Mouse (Mus musculus) midbrain, embryonic 16.5 days (tissue): ENCODE results near the gene Rhog. TPM values are rescaled to one million over a fixed set of nuclear protein-coding genes. Genes with fewer than 3 reads are reported as not detected.

Source experiments
- ATAC-seq: fragments of 200-750 bp; cut with Nextera tagmentation; 2 replicates; pipeline ENCODE4 v1.8.0; 2017; ENCODE audit warnings: moderate TSS enrichment
- H3K27ac ChIP-seq: fragments of 300-500 bp; sonication (generic); 2 replicates; pipeline ENCODE4 v1.5.1; 2014; ENCODE audit warnings: mild to moderate bottlenecking, low read length, mixed read lengths
- H3K27me3 ChIP-seq: fragments of 300-500 bp; sonication (generic); 2 replicates; pipeline ENCODE4 v1.6.1; 2014; ENCODE audit warnings: low read depth, low read length, mixed read lengths; ENCODE audit not compliant: control insufficient read depth, insufficient read depth
- H3K36me3 ChIP-seq: fragments of 300-500 bp; sonication (generic); 2 replicates; pipeline ENCODE4 v1.6.1; 2014; ENCODE audit warnings: mild to moderate bottlenecking, low read length, moderate library complexity, mixed read lengths; ENCODE audit not compliant: control insufficient read depth, insufficient read depth
- H3K4me1 ChIP-seq: fragments of 300-500 bp; sonication (generic); 2 replicates; pipeline ENCODE4 v1.6.1; 2014; ENCODE audit warnings: mild to moderate bottlenecking, low read length, mixed read lengths; ENCODE audit not compliant: control insufficient read depth, insufficient read depth
- H3K4me2 ChIP-seq: fragments of 300-500 bp; sonication (generic); 2 replicates; pipeline ENCODE4 v1.6.1; 2014; ENCODE audit warnings: mild to moderate bottlenecking, low read length, mixed read lengths
- H3K4me3 ChIP-seq: fragments of 300-500 bp; sonication (generic); 2 replicates; pipeline ENCODE4 v1.5.1; 2014; ENCODE audit warnings: low read depth, mild to moderate bottlenecking, low read length, moderate library complexity, mixed read lengths
- H3K9ac ChIP-seq: fragments of 300-500 bp; sonication (generic); 2 replicates; pipeline ENCODE4 v1.6.1; 2014; ENCODE audit warnings: low read depth, low read length, mixed read lengths
- H3K9me3 ChIP-seq: fragments of 300-500 bp; sonication (generic); replicated peaks from 2 replicates; pipeline ENCODE4 v1.6.1; 2014; ENCODE audit warnings: mild to moderate bottlenecking, low read length, mixed read lengths; ENCODE audit not compliant: control insufficient read depth, poor library complexity, severe bottlenecking
- WGBS: fragments of 180-500 bp; shearing (Covaris S2); extraction: QIAGEN DNeasy Blood & Tissue Kit; methylation state at CpG from one replicate; pipeline ENCODE4 v1.1.7; 2014; 5-methylcytosine and 5-hydroxymethylcytosine counted together
- polyA plus RNA-seq: library from polyadenylated mRNA; unstranded; fragments of >200 nt; fragmentation: Nextera tagmentation; extraction: Ambion mirVana; gene quantifications from 2 replicates; pipeline ENCODE4 v1.2.1, GENCODE M21; 2015

Rhog gene
- polyA plus RNA-seq, 1 experiment from 2014 or later, result 12.8 TPM

DNA sequence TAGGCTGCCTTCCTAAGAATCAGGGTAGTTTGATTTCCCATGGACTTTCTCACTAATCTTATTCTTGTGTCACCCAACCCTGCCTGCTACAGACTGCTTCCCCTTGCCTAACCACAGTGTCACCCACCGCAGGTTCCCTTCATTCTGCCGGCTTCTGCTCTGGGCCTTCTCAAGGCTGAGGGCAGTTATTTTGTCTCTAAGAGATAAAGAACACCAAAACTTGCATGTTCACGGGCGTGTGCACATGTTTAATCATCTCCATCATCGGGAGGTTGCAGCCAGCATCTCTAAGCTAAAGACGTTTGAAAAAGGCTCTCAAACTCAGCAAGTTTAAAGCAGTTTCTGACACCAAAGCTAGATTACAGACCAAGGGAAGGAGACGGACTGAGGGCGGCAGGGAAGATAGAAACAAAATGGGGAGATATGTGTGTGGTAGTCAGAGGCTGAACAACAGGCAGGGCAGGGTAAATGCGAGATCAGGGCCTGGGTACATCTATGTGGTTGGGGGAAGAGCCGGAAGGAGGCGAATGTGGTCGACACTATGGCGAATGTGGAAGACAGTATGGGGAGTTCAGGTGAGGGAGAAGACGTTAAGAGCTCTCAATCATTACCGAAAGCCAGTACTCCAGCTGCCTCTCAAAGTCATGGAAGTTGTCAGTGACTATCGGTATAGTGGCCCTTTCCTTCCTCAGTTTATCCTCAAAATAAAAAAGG lies 7.0 kb downstream of the Rhog start:
- Histone ChIP-seq H3K4me3 (peak overlapping the region; percentile 71), H3K9me3 (no peaks in the 10 kb centered on the region), H3K4me2 (peak overlapping the region; percentile 88), H3K4me1 (peaks cover 8% of the 10 kb centered on the region), H3K27me3 (no peaks in the 10 kb centered on the region), H3K27ac (no peak overlapping the region), H3K9ac (peak overlapping the region; percentile 82; the same call in 1 of the 2 replicates), H3K36me3 (no peaks in the 10 kb centered on the region)
- 25% methylated on average over 16 of the region's 16 CpGs for WGBS
- no peak for ATAC-seq

DNA sequence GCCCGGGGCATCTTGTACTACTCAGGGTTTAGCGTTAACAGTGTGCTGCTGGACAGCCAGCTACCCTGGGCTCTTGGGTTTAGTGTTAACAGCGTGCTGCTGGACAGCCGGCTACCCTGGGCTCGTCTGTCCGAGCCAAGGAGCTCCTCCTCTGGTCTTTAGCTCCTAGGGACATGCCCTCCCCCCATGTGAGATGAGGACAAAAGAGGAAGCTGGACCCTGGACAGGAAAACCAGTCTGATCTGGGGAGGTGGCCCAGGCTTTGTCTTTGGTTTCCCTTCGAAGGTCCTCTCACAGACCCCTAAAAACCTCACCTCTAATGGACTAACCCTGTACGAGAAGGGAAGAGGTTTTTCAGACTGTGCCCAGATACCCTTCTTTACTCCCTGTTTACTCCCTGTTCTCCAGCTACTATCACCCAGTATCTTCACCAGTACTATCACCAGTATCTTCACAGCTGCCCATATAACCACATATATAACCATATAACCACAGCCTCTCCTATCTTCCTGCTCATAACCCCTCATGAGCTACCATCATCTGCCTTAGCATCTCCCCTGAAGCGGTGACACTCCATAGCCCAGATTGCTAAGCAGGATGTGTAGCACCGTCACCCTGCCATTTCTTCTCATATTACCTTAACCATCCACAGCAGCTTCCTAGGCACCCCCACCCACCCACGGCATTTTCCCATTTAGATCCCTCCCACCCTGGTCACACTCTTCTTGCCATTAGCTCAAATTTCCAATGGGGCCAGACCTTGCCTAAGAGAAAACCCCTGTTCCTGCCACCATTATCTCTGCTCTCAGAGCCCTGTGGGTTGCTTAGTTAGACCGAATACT lies 8.7 kb downstream of the Rhog start:
- Histone ChIP-seq H3K4me1 (peaks cover 8% of the 10 kb centered on the region), H3K9me3 (no peaks in the 10 kb centered on the region), H3K27me3 (no peaks in the 10 kb centered on the region), H3K4me3 (no peak overlapping the region), H3K4me2 (no peak overlapping the region), H3K9ac (no peak overlapping the region; the same call in 1 of the 2 replicates), H3K27ac (no peak overlapping the region), H3K36me3 (no peaks in the 10 kb centered on the region)
- WGBS, result 51% methylated on average over 12 of the region's 12 CpGs
- ATAC-seq, result no peak

DNA sequence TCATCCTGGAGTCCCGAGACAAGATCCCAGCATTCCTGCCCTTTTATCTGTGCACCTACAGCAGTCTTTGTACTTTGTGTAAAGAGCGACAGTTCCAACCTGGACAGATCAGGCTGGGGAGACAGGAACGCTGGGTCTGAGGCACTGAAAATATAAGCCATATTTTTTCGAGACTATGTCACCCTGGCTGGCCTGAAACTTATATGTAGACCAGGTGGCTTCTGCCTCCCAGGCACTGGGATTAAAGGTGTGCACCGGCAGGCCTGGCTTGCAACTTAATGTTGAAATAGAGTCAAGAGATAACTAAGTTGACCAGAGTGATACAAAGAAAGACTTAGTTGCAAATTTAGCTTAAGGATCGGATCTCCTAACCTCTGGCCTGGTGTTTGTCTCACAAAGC lies 9.6 kb downstream of the Rhog start:
- no peak overlapping the region for H3K4me3 ChIP-seq
- WGBS, result 59% methylated on average over 6 of the region's 6 CpGs
- no peak for ATAC-seq
- no peaks in the 10 kb centered on the region for H3K27me3 ChIP-seq
- no peak overlapping the region for H3K27ac ChIP-seq
- H3K9ac ChIP-seq, result no peak overlapping the region
- H3K4me2 ChIP-seq, result no peak overlapping the region
- H3K36me3 ChIP-seq, result no peaks in the 10 kb centered on the region
- H3K4me1 ChIP-seq, result peaks cover 7% of the 10 kb centered on the region
- H3K9me3 ChIP-seq, result no peaks in the 10 kb centered on the region

DNA sequence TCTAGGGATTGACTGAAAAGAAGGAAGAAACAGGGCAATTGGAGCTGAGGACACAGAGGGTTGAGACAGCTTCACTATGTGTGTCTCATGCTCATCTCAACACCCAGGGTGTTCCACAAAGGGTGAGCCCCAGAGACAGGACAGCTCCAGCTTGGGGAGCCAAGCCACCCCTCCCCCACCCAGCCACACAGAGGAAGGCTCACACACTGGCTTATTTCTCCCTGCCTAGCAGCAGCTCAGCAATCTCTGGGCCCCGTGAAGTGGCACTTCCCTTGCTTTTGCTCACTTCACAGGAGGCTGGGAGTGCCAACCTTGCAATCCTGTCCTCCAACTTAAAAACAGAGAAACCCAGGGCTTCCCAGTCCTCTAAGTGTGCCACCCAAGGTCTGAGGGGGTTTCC lies 10.1 kb downstream of the Rhog start:
- Histone ChIP-seq H3K9ac (no peak overlapping the region), H3K27me3 (no peaks in the 10 kb centered on the region), H3K36me3 (peaks cover 4% of the 10 kb centered on the region; the same call in 1 of the 2 replicates), H3K4me3 (no peak overlapping the region), H3K4me1 (peaks cover 4% of the 10 kb centered on the region; the same call in 1 of the 2 replicates), H3K9me3 (no peaks in the 10 kb centered on the region), H3K27ac (no peak overlapping the region), H3K4me2 (no peak overlapping the region)
- 13% methylated on average over 1 of the region's 1 CpGs for WGBS
- no peak for ATAC-seq

DNA sequence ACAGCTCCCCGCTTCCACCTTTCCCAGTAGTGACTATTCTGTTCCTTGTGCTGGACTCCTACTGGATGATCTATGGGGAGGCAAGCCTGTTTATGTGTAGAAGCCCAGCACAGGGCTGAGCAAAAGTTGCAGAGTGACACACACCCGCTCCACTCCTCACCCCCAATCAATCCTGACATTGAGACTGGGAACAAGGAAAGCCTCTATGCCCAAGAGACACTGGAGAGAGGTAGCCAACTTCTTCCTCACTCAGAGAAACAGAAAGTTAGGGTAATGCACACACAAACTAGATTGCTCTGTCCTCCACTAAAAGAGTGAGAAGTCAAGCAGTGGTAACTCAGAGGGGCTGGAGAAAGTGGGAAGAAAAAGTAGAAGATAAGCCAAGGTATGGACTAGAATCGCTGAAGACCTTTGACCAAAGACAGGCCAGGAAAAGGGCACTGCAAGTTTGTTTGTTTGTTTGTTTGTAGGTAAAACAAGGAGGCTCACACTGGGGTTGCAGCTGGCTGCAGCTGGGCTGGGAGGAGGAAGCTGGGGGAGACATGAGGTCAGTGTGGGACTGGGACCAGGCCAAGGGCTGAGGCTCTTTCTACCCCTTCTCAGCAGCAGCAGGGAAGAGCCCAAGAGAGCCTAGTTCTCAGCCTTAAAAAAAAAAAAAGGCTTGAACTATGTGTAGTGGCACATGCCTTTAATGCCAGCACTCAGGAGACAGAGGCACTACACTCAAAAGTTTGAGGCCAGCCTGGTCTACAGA lies 10.9 kb downstream of the Rhog start:
- Histone ChIP-seq H3K27me3 (no peaks in the 10 kb centered on the region), H3K36me3 (peaks cover 6% of the 10 kb centered on the region; the same call in 1 of the 2 replicates), H3K4me3 (no peak overlapping the region), H3K27ac (no peak overlapping the region), H3K4me2 (no peak overlapping the region), H3K9ac (no peak overlapping the region), H3K4me1 (peaks cover 4% of the 10 kb centered on the region; the same call in 1 of the 2 replicates), H3K9me3 (no peaks in the 10 kb centered on the region)
- no peak for ATAC-seq
- 95% methylated on average over 3 of the region's 3 CpGs for WGBS

DNA sequence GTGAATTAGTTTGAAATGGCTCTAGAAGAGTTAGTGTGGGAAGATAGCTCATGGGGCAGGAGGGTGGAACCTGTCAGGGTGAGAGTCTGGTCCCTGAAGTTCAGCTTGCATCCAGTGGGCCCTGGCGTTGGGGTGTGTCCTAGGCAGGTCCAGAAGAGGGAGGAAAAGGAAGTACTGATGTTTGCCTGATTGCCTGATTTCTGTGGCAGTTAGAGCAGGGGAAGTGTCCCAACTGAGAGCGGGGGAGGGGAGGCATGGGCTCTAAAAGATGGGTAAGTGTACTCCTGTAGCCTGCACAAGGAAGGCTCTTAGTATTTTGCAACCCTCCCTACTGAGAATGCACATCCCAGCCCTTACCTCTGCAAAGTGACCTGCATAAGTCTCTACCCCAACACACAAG lies 12.0 kb downstream of the Rhog start:
- no peak for ATAC-seq

DNA sequence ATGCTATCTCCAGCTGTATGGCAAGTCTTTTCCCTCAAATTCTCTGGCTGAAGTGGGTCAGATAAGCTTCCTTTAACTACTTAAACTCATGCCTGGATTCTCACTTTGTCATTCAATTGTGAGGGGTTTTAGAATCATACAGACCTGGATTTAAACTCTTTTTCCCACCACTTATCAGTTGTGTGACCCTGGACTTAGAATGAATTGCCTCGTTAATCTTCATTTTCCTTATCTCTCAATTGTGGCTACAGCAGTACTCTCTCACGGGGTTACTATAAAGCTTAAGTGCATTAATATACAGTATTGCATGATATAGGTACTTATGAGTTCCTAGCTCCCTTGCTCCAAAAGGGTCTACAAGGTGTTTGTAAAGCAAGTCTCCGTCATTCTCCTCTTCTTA lies 12.9 kb downstream of the Rhog start:
- Histone ChIP-seq H3K27me3 (no peaks in the 10 kb centered on the region), H3K27ac (no peak overlapping the region), H3K4me3 (no peak overlapping the region), H3K4me2 (no peak overlapping the region), H3K9ac (no peak overlapping the region), H3K9me3 (no peaks in the 10 kb centered on the region), H3K36me3 (peaks cover 13% of the 10 kb centered on the region), H3K4me1 (peaks cover 2% of the 10 kb centered on the region; the same call in 1 of the 2 replicates)
- 88% methylated on average over 3 of the region's 3 CpGs for WGBS
- ATAC-seq, result no peak

More for the DNA sequence above, 12.0 kb downstream of the Rhog start:
- no peaks in the 10 kb centered on the region for H3K27me3 ChIP-seq
- H3K36me3 ChIP-seq, result peaks cover 13% of the 10 kb centered on the region; the same call in 1 of the 2 replicates
- no peak overlapping the region for H3K4me3 ChIP-seq
- no peaks in the 10 kb centered on the region for H3K9me3 ChIP-seq
- no peak overlapping the region for H3K9ac ChIP-seq
- H3K4me2 ChIP-seq, result no peak overlapping the region
- peaks cover 3% of the 10 kb centered on the region; the same call in 1 of the 2 replicates for H3K4me1 ChIP-seq
- WGBS, result 92% methylated on average over 2 of the region's 2 CpGs
- no peak overlapping the region for H3K27ac ChIP-seq

DNA sequence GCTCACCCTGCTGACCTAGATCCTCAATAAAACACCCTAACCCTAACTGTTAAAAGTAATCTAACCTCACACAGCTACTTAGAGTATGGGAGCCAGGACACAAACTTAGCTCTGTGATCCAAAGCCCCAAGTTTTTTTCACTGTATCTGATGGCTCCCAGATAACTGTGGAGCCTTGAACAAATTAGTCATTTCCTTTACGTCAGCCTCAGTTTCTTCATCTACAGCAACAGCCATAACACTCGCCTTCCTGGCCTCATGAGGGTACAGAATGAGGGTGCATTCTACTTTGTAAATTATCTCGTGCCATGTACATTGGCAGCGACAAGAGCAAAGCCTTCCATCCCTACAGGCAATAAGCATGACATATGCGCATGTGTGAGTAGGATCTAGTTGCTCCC lies 13.5 kb downstream of the Rhog start:
- no peaks in the 10 kb centered on the region; the same call in 1 of the 2 replicates for H3K4me1 ChIP-seq
- H3K4me2 ChIP-seq, result no peak overlapping the region
- no peak overlapping the region for H3K4me3 ChIP-seq
- H3K27me3 ChIP-seq, result no peaks in the 10 kb centered on the region
- H3K9me3 ChIP-seq, result no peaks in the 10 kb centered on the region
- H3K36me3 ChIP-seq, result peaks cover 13% of the 10 kb centered on the region
- no peak overlapping the region for H3K9ac ChIP-seq
- no peak overlapping the region for H3K27ac ChIP-seq
- no peak for ATAC-seq
- WGBS, result 81% methylated on average over 5 of the region's 5 CpGs
